In the genomic region with DNA sequence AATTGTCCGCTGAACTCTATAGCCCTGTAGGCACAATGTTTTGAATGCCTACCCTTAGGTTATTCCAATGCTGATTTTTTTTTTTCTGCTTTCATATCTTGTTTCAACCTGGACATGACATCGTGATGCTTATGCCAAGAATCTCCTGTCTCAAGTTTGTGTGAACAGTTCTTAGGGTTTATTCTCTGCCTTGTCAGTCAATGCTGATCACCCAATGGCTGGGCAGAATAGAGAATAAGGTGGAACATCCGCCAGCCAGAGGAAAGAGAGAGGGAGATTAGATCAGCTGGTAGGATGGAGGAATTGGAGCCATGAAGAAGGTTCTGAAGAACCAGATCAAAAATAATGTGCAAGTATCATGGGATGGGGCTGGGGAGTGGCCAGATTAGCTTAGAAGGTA, we compare ENCODE assay signal across 26 mouse cellular contexts. TPM values are rescaled to one million over a fixed set of nuclear protein-coding genes. Genes with fewer than 3 reads are reported as not detected.
"Had no signal": no experiment of that assay in that cellular context is flagged by ENCODE, and none has a peak within 500 bp of the region (broad histone marks: within the 10 kb centered on the region; RNA-seq: fewer than 3 reads in every experiment).

No protein-coding gene starts in this region.

- ATAC-seq: liver, postnatal 0 days; lung, postnatal 0 days; midbrain, embryonic 15.5 days had no signal

- H3K27ac ChIP-seq: liver, embryonic 15.5 days; lung, embryonic 15.5 days; macrophage; midbrain, embryonic 12.5 days; midbrain, embryonic 15.5 days; neural tube, embryonic 12.5 days had no signal

- H3K9me3 ChIP-seq: liver, embryonic 15.5 days; lung, embryonic 15.5 days; megakaryocyte, embryonic 14.5 days; midbrain, embryonic 12.5 days; midbrain, embryonic 15.5 days; neural tube, embryonic 12.5 days had no signal

- H3K36me3 ChIP-seq: liver, embryonic 15.5 days; lung, embryonic 15.5 days; midbrain, embryonic 12.5 days; midbrain, embryonic 15.5 days; neural tube, embryonic 12.5 days had no signal

- H3K27me3 ChIP-seq: liver, embryonic 15.5 days; lung, embryonic 15.5 days; megakaryocyte, embryonic 14.5 days; midbrain, embryonic 15.5 days had no signal

- H3K4me3 ChIP-seq: liver, embryonic 15.5 days; lung, embryonic 15.5 days; megakaryocyte, embryonic 14.5 days; midbrain, embryonic 12.5 days; midbrain, embryonic 15.5 days; neural tube, embryonic 12.5 days had no signal

- DNase-seq: liver, postnatal 0 days; lung, adult 2 months; lung, postnatal 14 days; lung, postnatal 36 days; right cerebral cortex, adult 18-20 months; right cerebral cortex, postnatal 25 days; right cerebral cortex, postnatal 4 days; spleen, adult 18-20 months; thymus, adult 2 months; thymus, postnatal 25 days; thymus, postnatal 4 days had no signal

- H3K9ac ChIP-seq: liver, embryonic 15.5 days; liver, postnatal 0 days; lung, embryonic 15.5 days; midbrain, embryonic 12.5 days; midbrain, embryonic 15.5 days; neural tube, embryonic 12.5 days had no signal

- H3K4me2 ChIP-seq: liver, embryonic 15.5 days; lung, embryonic 15.5 days; midbrain, embryonic 12.5 days; midbrain, embryonic 15.5 days; neural tube, embryonic 12.5 days had no signal

RNA-seq across cellular contexts. Expression of a gene that starts 14.1 kb away (rescaled TPM):
- total RNA-seq: megakaryocyte progenitor cell, adult 5-6 weeks; midbrain, postnatal 0 days; neutrophil, adult 5-6 weeks had no signal
- polyA plus RNA-seq: liver, postnatal 0 days; lung, adult 2 months; lung, embryonic 15.5 days; lung, postnatal 0 days; macrophage; midbrain, embryonic 12.5 days; midbrain, embryonic 15.5 days; midbrain, postnatal 0 days; neural tube, embryonic 12.5 days; small intestine, adult 2 months; stomach, embryonic 14.5 days; stomach, embryonic 16.5 days; thymus, adult 2 months; urinary bladder, adult 2 months had no signal
